Mouse (Mus musculus): ENCODE data around the gene Mlkl. TPM values are rescaled to one million over a fixed set of nuclear protein-coding genes. Genes with fewer than 3 reads are reported as not detected.
"Not testable (repeated sequence)": the region's sequence is repeated elsewhere in the genome, so short reads cannot be mapped to it uniquely, and the experiment has no call there.

The Mlkl gene
- polyA plus RNA-seq, 1 experiment from 2014 or later: 39.9 TPM

DNA sequence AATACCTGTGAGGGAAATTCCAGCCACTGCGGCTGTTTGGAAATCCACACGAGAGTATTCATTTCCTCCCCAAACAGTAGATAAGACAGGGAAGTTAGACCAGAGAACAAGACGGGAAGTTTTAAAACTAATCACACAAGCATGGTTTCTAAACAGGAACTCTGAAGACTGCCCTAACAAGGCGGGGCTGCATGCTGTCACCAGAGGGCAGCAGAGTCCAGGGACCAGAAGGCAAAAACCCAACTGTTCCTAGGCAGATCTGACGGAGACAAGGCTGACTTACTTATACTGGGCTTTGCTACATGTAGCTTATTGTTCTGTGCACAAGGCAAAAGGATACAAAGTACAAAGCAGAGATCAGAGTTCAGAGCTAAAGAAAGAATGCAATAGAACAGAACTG lies 5.2 kb upstream of the Mlkl start:
- no peaks in the 10 kb centered on the region for H3K79me2 ChIP-seq (ENCODE audit: inconsistent target)
- H3K4me3 ChIP-seq (ENCODE audit: inconsistent target): no peak overlapping the region
- H3K27ac ChIP-seq: no peak overlapping the region
- WGBS (ENCODE audit: missing documents): 7% methylated on average over 5 of the region's 5 CpGs
- H3K36me3 ChIP-seq (ENCODE audit: inconsistent target): no peaks in the 10 kb centered on the region

GRCm38 (mm10) chr8:111340186-111340585 lies 2.2 kb upstream of the Mlkl start:
- Histone ChIP-seq H3K27ac (no peak overlapping the region), H3K79me2 (ENCODE audit: inconsistent target) (peaks cover 21% of the 10 kb centered on the region), H3K4me3 (ENCODE audit: inconsistent target) (no peak overlapping the region), H3K36me3 (ENCODE audit: inconsistent target) (no peaks in the 10 kb centered on the region)
- 100% methylated on average over 3 of the region's 3 CpGs for WGBS (ENCODE audit: missing documents)

DNA sequence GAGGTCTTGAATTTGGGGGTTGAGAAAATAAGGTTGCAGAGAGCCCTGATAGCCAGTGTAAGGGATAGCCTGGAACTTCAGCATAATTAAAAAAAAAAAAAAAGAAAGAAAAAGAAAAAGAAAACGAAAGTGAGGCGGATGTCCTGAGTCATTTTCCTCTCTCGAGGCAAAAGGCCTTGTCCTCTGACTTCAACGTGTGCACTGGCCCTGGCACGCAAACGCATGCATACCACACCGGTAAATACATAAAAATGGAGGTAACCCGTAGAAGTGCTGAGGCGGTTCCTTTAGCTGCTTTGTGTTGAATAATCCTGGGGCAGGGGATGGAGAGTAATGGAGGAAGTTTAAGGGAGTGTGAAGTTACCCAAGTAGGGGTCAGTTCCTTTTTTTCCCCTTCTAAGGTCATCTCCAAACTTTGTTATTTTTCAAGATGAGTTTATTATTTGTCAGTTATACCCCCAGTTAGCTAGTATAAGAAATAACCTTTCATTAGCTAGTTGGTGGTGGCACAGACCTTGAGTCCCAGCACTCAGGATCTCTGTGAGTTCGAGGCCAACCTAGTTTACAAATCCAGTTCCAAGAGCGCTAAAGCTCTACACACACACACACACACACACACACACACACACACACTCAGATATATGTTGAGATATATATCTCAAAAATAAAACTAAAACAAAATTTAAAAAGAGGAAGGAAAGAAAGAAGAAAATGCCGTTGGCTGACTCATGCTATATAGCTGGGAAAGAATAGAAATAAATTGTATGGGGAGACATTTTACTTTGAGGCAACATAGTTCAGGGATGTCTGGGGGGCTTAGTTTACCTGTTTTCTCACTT lies 612 bp upstream of the Mlkl start:
- Histone ChIP-seq H3K36me3 (ENCODE audit: inconsistent target) (peaks cover 4% of the 10 kb centered on the region; the same call in 1 of the 2 replicates), H3K79me2 (ENCODE audit: inconsistent target) (peaks cover 37% of the 10 kb centered on the region), H3K27ac (peak overlapping the region; percentile 94), H3K4me3 (ENCODE audit: inconsistent target) (peak overlapping the region; percentile 85)
- WGBS (ENCODE audit: missing documents): 2% methylated on average over 10 of the region's 12 CpGs

GRCm38 (mm10) chr8:111337311-111337889 lies 577 bp downstream of the Mlkl start:
- WGBS (ENCODE audit: missing documents): 0% methylated on average over 16 of the region's 17 CpGs
- peak overlapping the region; percentile 85 for H3K4me3 ChIP-seq (ENCODE audit: inconsistent target)
- H3K79me2 ChIP-seq (ENCODE audit: inconsistent target): peaks cover 45% of the 10 kb centered on the region
- H3K27ac ChIP-seq: peak overlapping the region; percentile 94
- H3K36me3 ChIP-seq (ENCODE audit: inconsistent target): peaks cover 15% of the 10 kb centered on the region; the same call in 1 of the 2 replicates

GRCm38 (mm10) chr8:111336692-111337091 lies 1.3 kb downstream of the Mlkl start:
- Histone ChIP-seq H3K79me2 (ENCODE audit: inconsistent target) (peaks cover 45% of the 10 kb centered on the region), H3K4me3 (ENCODE audit: inconsistent target) (peak overlapping the region; percentile 85), H3K36me3 (ENCODE audit: inconsistent target) (peaks cover 21% of the 10 kb centered on the region; the same call in 1 of the 2 replicates), H3K27ac (peak overlapping the region; percentile 94)
- WGBS (ENCODE audit: missing documents): 75% methylated on average over 4 of the region's 4 CpGs

DNA sequence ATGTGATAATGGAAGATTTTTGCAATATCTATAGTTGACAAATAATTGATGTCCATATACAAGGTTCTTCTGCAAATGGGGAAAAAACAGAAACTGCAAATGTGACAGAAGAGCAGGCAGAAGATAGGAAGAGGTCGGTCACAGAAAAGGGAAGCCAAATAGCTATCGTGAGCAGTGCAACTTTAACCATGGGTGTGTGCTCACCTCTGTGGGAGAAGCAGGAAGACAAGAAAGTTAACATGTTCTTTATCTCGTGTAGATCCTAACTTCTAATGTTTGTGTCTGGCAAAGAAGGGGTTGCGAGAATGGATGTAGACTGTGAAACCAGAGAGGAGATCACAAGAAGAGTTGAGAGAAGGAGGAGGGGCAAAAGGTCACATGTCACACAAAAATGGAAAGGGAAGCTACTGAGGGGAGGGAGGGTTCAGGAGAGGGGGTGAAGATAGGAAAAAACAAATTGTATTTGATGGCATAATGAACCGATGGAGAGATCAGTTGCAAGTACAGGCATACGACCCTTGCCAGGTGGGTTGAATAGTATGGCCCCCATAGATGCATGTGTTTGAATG lies 12.7 kb downstream of the Mlkl start:
- WGBS (ENCODE audit: missing documents): 58% methylated on average over 6 of the region's 6 CpGs
- H3K36me3 ChIP-seq (ENCODE audit: inconsistent target): peaks cover 51% of the 10 kb centered on the region
- H3K79me2 ChIP-seq (ENCODE audit: inconsistent target): no peaks in the 10 kb centered on the region
- H3K4me3 ChIP-seq (ENCODE audit: inconsistent target): no peak overlapping the region
- H3K27ac ChIP-seq: no peak overlapping the region

DNA sequence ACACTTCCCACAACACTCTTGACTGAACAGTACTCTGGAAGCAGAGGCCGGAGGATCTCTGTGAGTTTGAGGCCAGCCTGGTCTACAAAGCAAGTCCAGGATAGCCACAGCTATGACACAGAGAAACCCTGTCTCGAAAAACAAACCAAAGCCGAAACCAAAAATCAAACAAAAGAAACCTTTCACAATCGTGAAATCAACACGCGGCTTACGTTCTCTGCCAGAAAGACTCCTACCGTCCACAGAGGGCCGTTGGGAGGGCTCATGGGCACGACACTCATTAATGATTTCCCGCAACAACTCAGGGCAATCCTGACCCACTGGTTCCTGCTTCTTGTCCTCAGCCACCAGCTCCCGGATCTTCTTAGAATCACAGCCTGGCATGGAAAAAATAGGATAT lies 23.2 kb downstream of the Mlkl start:
- no peaks in the 10 kb centered on the region for H3K79me2 ChIP-seq (ENCODE audit: inconsistent target)
- H3K4me3 ChIP-seq (ENCODE audit: inconsistent target): no peak overlapping the region
- peaks cover 65% of the 10 kb centered on the region for H3K36me3 ChIP-seq (ENCODE audit: inconsistent target)
- H3K27ac ChIP-seq: no peak overlapping the region
- whole genome bisulfite sequencing (ENCODE audit: missing documents): 96% methylated on average over 11 of the region's 12 CpGs

DNA sequence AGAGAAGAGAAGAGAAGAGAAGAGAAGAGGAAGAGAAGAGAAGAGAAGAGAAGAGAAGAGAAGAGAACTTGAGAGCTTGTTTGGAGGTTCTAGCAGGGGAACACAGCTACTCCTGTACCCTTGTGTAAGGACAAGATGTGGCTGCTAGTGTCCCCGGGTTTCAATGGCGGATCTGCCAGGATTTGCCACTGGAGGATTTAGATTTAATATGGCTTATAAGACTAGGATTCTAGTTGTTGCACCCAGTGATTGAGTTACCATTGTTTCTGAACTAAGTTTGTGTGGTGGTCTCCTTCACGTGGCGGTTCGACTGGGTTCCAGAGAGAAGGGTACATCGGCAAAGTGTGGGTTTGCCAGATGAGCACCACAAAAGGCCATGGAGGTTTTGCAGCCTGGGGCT lies 24.0 kb downstream of the Mlkl start:
- WGBS (ENCODE audit: missing documents): 98% methylated on average over 6 of the region's 6 CpGs
- peaks cover 57% of the 10 kb centered on the region for H3K36me3 ChIP-seq (ENCODE audit: inconsistent target)
- not testable (repeated sequence) for H3K79me2 ChIP-seq (ENCODE audit: inconsistent target); H3K27ac ChIP-seq; H3K4me3 ChIP-seq (ENCODE audit: inconsistent target)

DNA sequence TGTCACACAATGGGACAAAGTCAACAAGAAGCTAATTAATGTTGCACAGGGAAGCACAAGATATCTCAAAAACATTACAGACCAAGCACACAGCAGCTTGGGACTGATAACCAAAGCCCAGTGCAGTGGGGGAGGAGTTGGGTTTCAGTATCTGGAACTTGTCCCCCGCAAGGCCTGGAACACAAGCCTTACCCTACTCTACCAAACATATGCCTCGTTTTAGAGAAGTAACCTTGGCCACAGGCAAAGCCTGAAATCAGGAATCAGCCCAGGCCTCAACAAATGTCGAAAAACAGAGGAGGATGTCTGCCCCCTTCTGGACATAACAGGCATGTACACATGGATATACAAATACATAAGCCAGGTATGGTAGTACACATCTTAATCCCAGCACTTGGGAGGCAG lies 25.2 kb downstream of the Mlkl start:
- 75% methylated on average over 2 of the region's 3 CpGs for WGBS (ENCODE audit: missing documents)
- H3K79me2 ChIP-seq (ENCODE audit: inconsistent target): no peaks in the 10 kb centered on the region
- H3K27ac ChIP-seq: no peak overlapping the region

GRCm38 (mm10) chr8:111310006-111310405 lies 28.0 kb downstream of the Mlkl start:
- not testable (repeated sequence) for H3K79me2 ChIP-seq (ENCODE audit: inconsistent target); H3K4me3 ChIP-seq (ENCODE audit: inconsistent target); H3K27ac ChIP-seq
- peaks cover 29% of the 10 kb centered on the region for H3K36me3 ChIP-seq (ENCODE audit: inconsistent target)
- 95% methylated on average over 10 of the region's 15 CpGs for WGBS (ENCODE audit: missing documents)

More for the DNA sequence above, 25.2 kb downstream of the Mlkl start:
- no peak overlapping the region for H3K4me3 ChIP-seq (ENCODE audit: inconsistent target)
- H3K36me3 ChIP-seq (ENCODE audit: inconsistent target): peaks cover 48% of the 10 kb centered on the region

GRCm38 (mm10) chr8:111305031-111305730 lies 32.8 kb downstream of the Mlkl start:
- WGBS (ENCODE audit: missing documents): 79% methylated on average over 5 of the region's 5 CpGs
- H3K79me2 ChIP-seq (ENCODE audit: inconsistent target): no peaks in the 10 kb centered on the region
- H3K27ac ChIP-seq: no peak overlapping the region
- H3K36me3 ChIP-seq (ENCODE audit: inconsistent target): 0 out of 2 replicates have a peak, but pooled peaks cover under 1% of the 10 kb centered on the region
- no peak overlapping the region for H3K4me3 ChIP-seq (ENCODE audit: inconsistent target)

GRCm38 (mm10) chr8:111304359-111304758 lies 33.6 kb downstream of the Mlkl start:
- Histone ChIP-seq H3K27ac (no peak overlapping the region), H3K36me3 (ENCODE audit: inconsistent target) (no peaks in the 10 kb centered on the region), H3K79me2 (ENCODE audit: inconsistent target) (peaks cover 4% of the 10 kb centered on the region), H3K4me3 (ENCODE audit: inconsistent target) (no peak overlapping the region)
- 97% methylated on average over 3 of the region's 3 CpGs for WGBS (ENCODE audit: missing documents)

DNA sequence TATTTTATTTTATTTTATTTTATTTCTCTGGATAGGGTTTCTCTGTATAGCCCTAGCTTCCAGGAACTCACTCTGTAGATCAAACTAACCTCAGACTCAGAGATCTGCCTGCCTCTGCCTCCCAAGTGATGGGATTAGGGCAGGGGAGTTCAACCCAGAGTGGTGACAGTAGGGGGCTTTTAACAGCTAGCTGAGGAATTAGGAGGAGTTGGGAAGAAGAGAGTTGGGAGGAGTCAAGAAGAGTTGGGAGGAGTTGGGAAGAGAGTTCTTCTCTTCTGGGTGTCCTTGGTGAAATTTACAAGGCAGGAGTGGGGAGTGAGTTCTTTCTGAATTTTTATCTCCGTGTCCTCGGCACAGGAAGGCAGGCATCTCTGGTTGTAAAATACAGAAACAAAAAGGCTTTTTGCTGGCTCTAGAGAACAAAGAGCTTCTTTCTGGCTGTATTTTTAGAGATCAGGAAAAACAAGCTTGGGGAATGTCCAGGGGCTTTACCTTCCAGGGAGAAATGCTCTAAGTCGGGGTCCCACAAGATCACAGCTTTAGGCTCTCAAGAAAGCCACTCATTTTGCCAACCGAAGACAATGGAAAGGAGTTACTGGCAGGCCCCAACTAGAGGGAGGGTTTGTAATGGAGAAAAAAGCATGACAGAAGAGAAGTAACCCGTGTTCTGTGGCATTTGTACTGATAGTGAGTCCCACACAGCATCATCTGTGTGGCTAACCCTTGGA lies 34.7 kb downstream of the Mlkl start:
- H3K27ac ChIP-seq; H3K4me3 ChIP-seq (ENCODE audit: inconsistent target); H3K36me3 ChIP-seq (ENCODE audit: inconsistent target): not testable (repeated sequence)
- WGBS (ENCODE audit: missing documents): 86% methylated on average over 5 of the region's 5 CpGs
- peaks cover 15% of the 10 kb centered on the region for H3K79me2 ChIP-seq (ENCODE audit: inconsistent target)

Measured in macrophage (primary cell).